Comparison of ENCODE assay signal across 8 mouse cellular contexts in genomic region chr6:70921274-70922074, GRCm38 (mm10). TPM values are rescaled to one million over a fixed set of nuclear protein-coding genes. Genes with fewer than 3 reads are reported as not detected.
DNase-seq lines count a peak whose midpoint lies in the region; ATAC-seq lines count a peak whose summit lies in the region.

No protein-coding gene starts in this region.

- under 1% methylated on average over 22 of the region's 22 CpGs for WGBS in forebrain, embryonic 10.5 days
- 3% methylated on average over 22 of the region's 22 CpGs for WGBS in hindbrain, embryonic 14.5 days

- peak overlapping the region; percentile 51 for H3K4me2 ChIP-seq in hindbrain, embryonic 14.5 days (replicated peaks)

- peak overlapping the region; percentile 47 for H3K4me3 ChIP-seq in forebrain, embryonic 10.5 days
- peak overlapping the region; percentile 14; the same call in 1 of the 2 replicates for H3K4me3 ChIP-seq in hindbrain, embryonic 14.5 days (replicated peaks; ENCODE audit: low read length)
- peak overlapping the region; percentile 79 for H3K4me3 ChIP-seq in megakaryocyte, embryonic 14.5 days (replicated peaks)

- H3K27me3 ChIP-seq in forebrain, embryonic 10.5 days (ENCODE audit: poor library complexity, severe bottlenecking) = peaks cover 38% of the 10 kb centered on the region
- no peaks in the 10 kb centered on the region for H3K27me3 ChIP-seq in hindbrain, embryonic 14.5 days (ENCODE audit: control insufficient read depth, insufficient read depth, low read length)
- H3K27me3 ChIP-seq in megakaryocyte, embryonic 14.5 days (replicated peaks) = peaks cover 36% of the 10 kb centered on the region

- intact Hi-C loops in left cerebral cortex, postnatal 10 days (cut with DNase I) = loop anchor here (10.0 kb wide), 1 partner anchor 473 kb away; no protein-coding TSS in a partner anchor

- H3K9ac ChIP-seq in hindbrain, embryonic 14.5 days = peak overlapping the region; percentile 56

- peak; percentile 25 for DNase-seq in gastrocnemius, postnatal 10 days
- DNase-seq in gastrocnemius, adult 8-10 months (ENCODE audit: low spot score in 2 of 2) = no peak
- peak; percentile 27 for DNase-seq in c-Kit-positive CD71-positive TER-119-negative erythroid progenitor cells, embryonic 14.5 days (ENCODE audit: low read depth)
- peak; percentile 66 for DNase-seq in forebrain, embryonic 10.5 days (ENCODE audit: extremely low spot score, low spot score)
- peak; percentile 82 for DNase-seq in hindbrain, embryonic 14.5 days (ENCODE audit: low spot score)
- DNase-seq in left cerebral cortex, postnatal 10 days (ENCODE audit: extremely low spot score in 1 of 2, low spot score in 2 of 2) = peak; percentile 14 to 49
- DNase-seq in right cerebral cortex, postnatal 4 days = peak; percentile 41

- H3K36me3 ChIP-seq in forebrain, embryonic 10.5 days (replicated peaks) = no peaks in the 10 kb centered on the region
- no peaks in the 10 kb centered on the region for H3K36me3 ChIP-seq in hindbrain, embryonic 14.5 days (replicated peaks; ENCODE audit: control insufficient read depth, insufficient read depth)
- no peaks in the 10 kb centered on the region for H3K36me3 ChIP-seq in megakaryocyte, embryonic 14.5 days (replicated peaks; ENCODE audit: low read length)

- H3K9me3 ChIP-seq in forebrain, embryonic 10.5 days = no peaks in the 10 kb centered on the region
- H3K9me3 ChIP-seq in hindbrain, embryonic 14.5 days (ENCODE audit: control insufficient read depth, low read length) = no peaks in the 10 kb centered on the region
- H3K9me3 ChIP-seq in megakaryocyte, embryonic 14.5 days = no peaks in the 10 kb centered on the region

- peak overlapping the region; percentile 80 for H3K27ac ChIP-seq in forebrain, embryonic 10.5 days
- H3K27ac ChIP-seq in hindbrain, embryonic 14.5 days = peak overlapping the region; percentile 78

- peaks cover 27% of the 10 kb centered on the region for H3K4me1 ChIP-seq in forebrain, embryonic 10.5 days
- H3K4me1 ChIP-seq in hindbrain, embryonic 14.5 days (replicated peaks; ENCODE audit: control insufficient read depth, insufficient read depth, low read length) = peaks cover 10% of the 10 kb centered on the region; the same call in 1 of the 2 replicates
- peaks cover 14% of the 10 kb centered on the region for H3K4me1 ChIP-seq in megakaryocyte, embryonic 14.5 days

- ATAC-seq in hindbrain, embryonic 14.5 days (ENCODE audit: low FRiP score) = peak; percentile 76

RNA-seq across cellular contexts. Expression of gene Tex37, which starts 2.7 kb away (rescaled TPM):
- not detected for total RNA-seq in gastrocnemius, postnatal 10 days (2021)
- total RNA-seq in gastrocnemius, adult 8-10 months (2022) = not detected
- not detected in 2 replicates for polyA plus RNA-seq in forebrain, embryonic 10.5 days (2016; fragmentation: Nextera tagmentation; extraction: Ambion mirVana)
- polyA plus RNA-seq in hindbrain, embryonic 14.5 days (2014; fragmentation: Nextera tagmentation; extraction: Ambion mirVana) = not detected in 2 replicates
- not detected for total RNA-seq in left cerebral cortex, postnatal 10 days (2021)
- not detected in 2 replicates for polyA plus RNA-seq in megakaryocyte, embryonic 14.5 days (2012; ENCODE audit: insufficient read depth, low replicate concordance)

RNA-seq across cellular contexts. Expression of gene Foxi3, which starts 34.9 kb away (rescaled TPM):
- total RNA-seq in gastrocnemius, postnatal 10 days (2021) = not detected
- not detected for total RNA-seq in gastrocnemius, adult 8-10 months (2022)
- 0.11 and 0.17 TPM in 2 replicates for polyA plus RNA-seq in forebrain, embryonic 10.5 days (2016; fragmentation: Nextera tagmentation; extraction: Ambion mirVana)
- not detected in 2 replicates for polyA plus RNA-seq in hindbrain, embryonic 14.5 days (2014; fragmentation: Nextera tagmentation; extraction: Ambion mirVana)
- not detected for total RNA-seq in left cerebral cortex, postnatal 10 days (2021)
- polyA plus RNA-seq in megakaryocyte, embryonic 14.5 days (2012; ENCODE audit: insufficient read depth, low replicate concordance) = not detected in 2 replicates

Comparison
In these comparisons a context has a peak if more than half of its experiments do, and no peak if none do; other contexts are left out.
1. DNase-seq: peak in gastrocnemius, postnatal 10 days (single experiment), c-Kit-positive CD71-positive TER-119-negative erythroid progenitor cells, embryonic 14.5 days (single experiment), forebrain, embryonic 10.5 days (single experiment), hindbrain, embryonic 14.5 days (single experiment), left cerebral cortex, postnatal 10 days (2 of 2) and right cerebral cortex, postnatal 4 days (single experiment); none in gastrocnemius, adult 8-10 months (0 of 2).
2. H3K4me3 ChIP-seq: peak in every context shown above with its lines; median percentile 79 in megakaryocyte, embryonic 14.5 days; 47 in forebrain, embryonic 10.5 days; 14 in hindbrain, embryonic 14.5 days.